Mouse (Mus musculus): ENCODE results near the gene Filip1l.

- no peak for TF ChIP-seq CTCF (IDR thresholded peaks at IDR 0.05; ENCODE audit: low read depth, low read length)
- TF ChIP-seq POLR2A (IDR thresholded peaks at IDR 0.05; ENCODE audit: borderline replicate concordance, low read depth, low read length) = no peak
These were observed 39.4 kb upstream of the Filip1l start for GRCm38 (mm10) chr16:57313487-57313886.
